Mouse (Mus musculus): ENCODE measurements at regions not wholly inside any gene's neighbourhood (a gene's known extent, or its start where the extent isn't known, plus 50 kb on each side); places are given as distances from the start of the nearest gene placed in this dataset.

- peak; percentile 19 for DNase-seq
These were observed 566.8 kb upstream of the Castor2 start for GRCm38 (mm10) chr5:133532678-133533077.

GRCm38 (mm10) chr5:133505661-133506060 lies 593.9 kb upstream of the Castor2 start:
- DNase-seq, result no peak

GRCm38 (mm10) chr5:133487806-133488290 lies 611.7 kb upstream of the Castor2 start:
- DNase-seq, result peak; percentile 91

GRCm38 (mm10) chr5:133482291-133483086 lies 617.0 kb upstream of the Castor2 start:
- peak; percentile 13 for DNase-seq

- no peak for DNase-seq
These were observed 620.3 kb upstream of the Castor2 start for GRCm38 (mm10) chr5:133479205-133479604.

GRCm38 (mm10) chr5:133453349-133454049 lies 646.0 kb upstream of the Castor2 start:
- no peak for DNase-seq

- no peak for DNase-seq
These were observed 649.6 kb upstream of the Castor2 start for GRCm38 (mm10) chr5:133449926-133450325.

- no peak for DNase-seq
These were observed 698.7 kb upstream of the Castor2 start for GRCm38 (mm10) chr5:133400826-133401225.

- no peak for DNase-seq
These were observed 709.6 kb upstream of the Castor2 start for GRCm38 (mm10) chr5:133389896-133390295.

DNA sequence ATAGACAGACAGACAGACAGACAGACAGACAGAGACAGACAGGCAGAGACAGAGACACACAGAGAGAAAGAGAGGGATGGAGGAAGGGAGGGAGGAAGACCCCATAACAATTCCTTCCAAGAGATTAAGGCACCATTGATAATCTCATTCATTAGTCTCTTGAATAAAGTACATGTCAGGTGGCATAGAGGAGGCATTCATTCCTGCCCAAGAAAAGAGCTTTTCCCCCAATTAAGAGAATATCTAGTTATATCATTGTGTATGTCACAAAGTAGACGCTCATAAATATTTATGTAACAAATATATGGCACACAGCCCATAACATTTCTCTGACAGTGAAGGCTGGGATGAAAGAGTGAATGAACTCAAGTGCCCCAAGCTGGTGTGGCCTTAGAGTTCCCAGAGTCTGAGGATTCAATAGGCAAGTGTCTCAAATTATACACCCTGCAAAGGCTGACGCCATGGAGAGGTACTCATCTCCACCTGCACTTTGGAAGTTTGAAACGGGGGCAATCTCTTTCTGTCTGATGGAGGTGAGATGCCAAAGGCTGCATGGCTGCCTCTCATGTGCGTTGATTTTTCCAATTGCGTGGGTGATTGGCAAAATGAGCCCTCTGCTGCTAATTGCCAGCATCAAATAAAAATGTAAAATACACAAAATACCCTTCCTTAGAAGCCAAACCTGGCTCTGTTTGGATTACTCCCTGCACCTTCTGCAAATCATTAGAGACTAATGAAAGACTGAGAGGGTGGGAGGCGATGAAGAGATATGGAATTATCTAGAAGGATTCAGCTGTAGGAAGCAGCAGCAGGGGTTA lies 710.3 kb upstream of the Castor2 start:
- no peak for DNase-seq

DNA sequence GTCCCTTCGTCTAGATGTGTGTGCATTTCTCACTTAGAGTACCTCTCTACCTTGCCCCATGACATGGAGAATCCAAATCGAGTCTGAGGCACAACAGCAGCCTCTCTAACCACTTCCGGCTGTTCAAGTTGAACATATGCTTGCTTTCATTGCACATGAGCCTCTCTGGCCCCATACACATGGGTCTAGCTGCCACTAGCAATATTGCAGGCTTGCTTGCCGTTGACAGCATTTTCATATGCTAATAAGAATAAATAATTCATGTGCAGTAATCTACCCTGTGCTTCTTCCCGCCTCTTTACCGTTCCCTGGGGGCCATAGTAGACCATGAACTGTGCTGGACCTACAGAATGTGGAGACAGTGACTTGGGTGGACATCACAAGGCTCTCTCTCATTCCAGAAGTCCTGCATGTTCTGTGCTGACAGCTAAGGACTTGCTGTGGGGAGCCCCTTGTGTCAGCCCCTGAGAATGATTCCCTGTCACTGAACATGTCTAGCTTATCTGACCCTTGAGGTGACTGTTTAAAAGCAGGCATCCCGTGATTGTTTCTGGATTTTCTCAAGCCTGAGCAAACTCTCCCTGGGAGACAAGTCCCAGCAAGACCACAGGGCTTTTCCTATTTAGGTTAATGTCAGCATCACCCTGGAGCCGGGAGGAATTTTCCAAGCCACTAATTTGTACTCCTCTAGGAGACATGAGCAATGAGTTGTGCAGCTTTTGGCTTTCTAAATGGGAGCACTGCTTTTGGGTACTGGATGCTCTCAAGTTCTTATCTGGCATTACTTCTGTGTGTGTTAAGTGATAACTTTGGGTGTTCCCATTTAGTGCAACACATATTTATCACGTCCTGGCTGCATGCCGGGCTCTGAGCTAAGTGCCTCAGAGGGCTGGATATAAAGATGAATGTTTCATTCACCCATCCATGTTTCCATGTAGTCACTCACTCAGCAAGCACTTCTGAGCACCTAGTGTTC lies 713.8 kb upstream of the Castor2 start:
- no peak for DNase-seq

DNA sequence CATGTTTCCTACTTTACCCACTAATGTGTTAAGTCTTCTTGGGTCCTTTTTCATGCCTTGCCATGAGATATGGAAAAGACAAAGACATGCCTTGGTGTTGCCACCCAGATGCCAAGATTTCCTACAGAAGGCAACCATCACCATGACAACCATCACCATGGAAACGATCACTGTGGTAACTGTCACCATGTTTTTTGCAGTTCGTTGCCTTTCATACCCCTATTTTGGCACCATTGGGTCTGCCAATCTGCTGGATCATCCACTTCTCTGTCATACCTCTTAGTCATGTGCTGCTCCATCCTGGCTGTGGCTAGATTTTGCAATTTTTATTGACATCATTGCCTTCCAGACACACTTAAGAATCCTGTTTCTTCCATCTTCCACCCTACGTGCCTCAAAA lies 733.7 kb upstream of the Castor2 start:
- DNase-seq, result no peak

- DNase-seq, result peak; percentile 23
These were observed 752.0 kb upstream of the Castor2 start for GRCm38 (mm10) chr5:133347516-133347915.

GRCm38 (mm10) chr5:133341973-133342372 lies 757.5 kb upstream of the Castor2 start:
- no peak for DNase-seq

GRCm38 (mm10) chr5:133320626-133321025 lies 777.5 kb upstream of the Auts2 start:
- DNase-seq, result no peak

DNA sequence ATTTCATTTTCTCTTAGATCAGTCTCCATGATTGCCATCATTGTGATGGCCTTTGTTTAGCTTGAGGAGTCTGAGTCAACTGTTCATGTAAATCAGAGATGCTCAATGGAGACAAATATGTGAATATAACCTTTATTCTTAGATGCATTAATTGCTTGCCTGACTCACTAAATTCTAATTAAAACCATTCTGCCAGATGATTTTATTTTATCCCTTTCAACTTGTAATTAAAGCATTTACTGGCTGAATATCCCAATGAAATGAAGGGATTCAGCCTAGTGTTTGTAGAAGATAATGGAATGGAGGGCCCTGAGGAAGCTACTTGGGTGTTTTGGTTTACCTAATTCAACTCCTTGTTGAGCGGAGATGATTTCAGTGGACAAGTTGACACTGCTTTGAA lies 777.1 kb upstream of the Auts2 start:
- no peak for DNase-seq

- DNase-seq, result no peak
These were observed 770.9 kb upstream of the Auts2 start for GRCm38 (mm10) chr5:133314031-133314430.

DNA sequence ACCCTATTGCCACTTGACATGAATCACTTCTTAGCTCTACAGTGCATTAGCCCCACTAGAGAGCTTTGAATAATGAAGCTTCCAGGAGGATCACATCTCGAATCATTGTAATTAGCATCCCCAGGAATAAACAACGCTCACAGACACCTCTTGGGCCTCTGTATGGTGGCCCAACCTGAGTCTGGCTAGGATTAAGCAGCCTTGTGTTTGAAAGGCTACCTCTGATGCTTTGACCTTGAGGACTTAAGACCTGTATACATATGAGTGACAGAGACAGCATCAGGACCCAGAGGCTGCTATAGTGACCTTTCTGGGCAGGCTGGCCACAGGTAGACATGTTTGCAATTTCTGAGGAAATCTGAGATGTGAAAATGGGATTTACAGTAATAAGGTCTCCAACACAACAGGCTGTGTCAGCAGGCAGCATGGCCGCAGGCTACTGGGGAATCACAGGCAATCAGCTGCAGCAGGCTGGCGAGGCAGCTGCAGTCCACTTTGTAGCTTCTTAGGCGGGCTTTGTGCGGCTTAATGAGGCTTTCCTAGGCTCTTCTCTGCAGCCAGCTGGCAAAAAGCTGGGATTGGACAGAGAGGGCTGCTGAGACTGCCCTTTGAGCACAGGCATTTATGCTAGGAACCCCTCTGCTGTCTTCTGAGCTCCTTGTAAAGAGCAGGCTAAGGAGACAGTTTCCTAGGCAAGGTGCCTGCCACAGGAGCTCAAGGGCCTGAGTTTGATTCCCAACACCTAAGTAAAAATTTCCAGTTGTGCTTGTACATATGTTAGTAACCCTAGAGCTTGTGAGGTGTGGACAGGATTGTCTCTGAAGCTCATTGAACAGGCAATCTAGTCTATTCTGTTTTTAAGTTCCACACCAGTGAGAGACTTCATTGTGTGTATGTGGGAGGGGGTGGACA lies 768.1 kb upstream of the Auts2 start:
- DNase-seq, result no peak

DNA sequence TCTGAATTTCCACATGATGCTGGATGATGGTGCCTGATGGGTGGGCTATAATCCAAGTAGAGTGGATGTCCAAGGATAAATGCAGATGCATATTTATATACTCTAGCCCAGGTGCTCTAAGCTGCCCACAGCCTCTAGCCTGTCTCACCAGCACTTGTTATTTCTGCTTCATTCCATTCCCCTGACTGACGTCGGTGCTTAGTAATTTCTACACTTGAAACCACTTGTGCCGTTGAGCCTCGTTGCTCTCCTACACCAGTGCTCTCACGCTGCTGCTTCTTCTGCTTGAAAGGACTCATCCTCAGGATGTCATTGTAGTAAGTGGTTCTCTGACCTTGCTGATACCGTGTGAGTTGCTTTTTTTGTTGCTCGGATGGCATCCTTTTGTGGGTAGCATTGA lies 724.7 kb upstream of the Auts2 start:
- DNase-seq, result no peak

- no peak for DNase-seq
These were observed 724.2 kb upstream of the Auts2 start for GRCm38 (mm10) chr5:133267356-133267755.
